Mouse (Mus musculus) ES-CJ7 (cell line): ENCODE measurements around the gene Agpat1.

ENCODE experiments used
- DNase-seq: peaks from one replicate; pipeline ENCODE4 v3.0.0; 2011; ENCODE audit warnings: low read depth, low spot score

Gene Agpat1

GRCm38 (mm10) chr17:34630761-34631301 is 26.8 kb downstream of the Agpat1 start:
- no peak for DNase-seq

- DNase-seq = no peak
Measured at GRCm38 (mm10) chr17:34631647-34632046, 27.6 kb downstream of the Agpat1 start.

GRCm38 (mm10) chr17:34632261-34632691 is 28.2 kb downstream of the Agpat1 start:
- peak; percentile 87 for DNase-seq

GRCm38 (mm10) chr17:34635671-34636070 is 31.6 kb downstream of the Agpat1 start:
- no peak for DNase-seq

GRCm38 (mm10) chr17:34637459-34637858 is 33.4 kb downstream of the Agpat1 start:
- no peak for DNase-seq

DNA sequence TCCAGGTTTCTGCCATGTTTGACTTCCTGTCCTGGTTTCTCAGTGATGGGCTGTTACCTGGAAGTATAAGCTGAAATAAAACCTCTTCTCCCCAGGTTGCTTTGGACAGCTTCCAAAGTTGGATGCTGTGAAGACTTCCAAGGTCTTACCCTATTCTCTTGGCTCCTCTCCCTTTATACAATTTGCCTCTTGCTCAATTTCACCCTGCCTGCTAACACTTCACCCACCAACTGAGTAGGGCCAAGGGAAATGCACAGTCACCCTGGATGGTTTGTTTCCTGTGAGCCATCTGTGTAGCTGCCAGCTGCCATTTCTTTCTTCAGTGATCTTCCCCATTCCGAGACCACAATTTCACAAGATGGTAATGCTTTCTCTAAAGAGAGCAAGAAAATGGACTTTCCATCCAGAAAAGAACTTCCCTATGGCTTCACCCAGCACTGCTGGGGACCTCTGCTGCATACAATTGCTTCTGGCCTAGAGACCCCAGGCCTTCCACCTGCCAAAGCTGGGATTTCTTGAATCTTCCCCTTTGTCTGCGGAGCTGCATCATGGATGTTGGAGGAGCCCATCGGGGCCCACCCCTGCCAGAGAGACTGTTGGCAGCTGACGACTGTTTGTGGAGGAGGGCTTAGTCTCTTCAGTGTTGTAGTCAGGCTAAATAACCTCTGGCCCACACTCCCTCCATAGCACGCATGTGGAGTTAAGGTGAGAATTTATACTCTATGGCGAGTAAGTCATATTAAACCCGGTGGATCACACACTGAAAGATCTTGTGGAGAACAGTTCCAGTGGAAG is 35.6 kb downstream of the Agpat1 start:
- no peak for DNase-seq

GRCm38 (mm10) chr17:34640778-34641601 is 36.9 kb downstream of the Agpat1 start:
- no peak for DNase-seq

- no peak for DNase-seq
Measured at GRCm38 (mm10) chr17:34641945-34642344, 37.9 kb downstream of the Agpat1 start.

DNA sequence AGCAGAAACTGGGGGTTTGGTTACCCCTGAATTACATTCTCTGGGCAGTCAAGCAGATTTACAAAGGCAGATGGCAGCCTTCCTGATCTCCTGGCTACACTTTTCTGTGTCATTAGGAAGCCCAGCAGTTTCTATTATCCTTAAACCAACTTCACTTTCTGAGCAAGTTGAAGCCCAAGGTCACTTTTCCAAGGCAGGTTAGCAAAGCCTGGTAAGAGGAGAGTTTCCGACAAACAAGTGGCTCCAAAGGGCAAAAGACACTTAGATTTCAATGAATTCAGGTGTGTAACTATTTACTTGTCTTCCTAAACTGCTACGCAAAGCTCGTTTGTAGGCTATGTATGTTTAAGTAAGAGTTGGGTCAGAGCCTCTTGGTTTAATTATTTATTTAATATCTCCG is 39.3 kb downstream of the Agpat1 start:
- DNase-seq = no peak

DNA sequence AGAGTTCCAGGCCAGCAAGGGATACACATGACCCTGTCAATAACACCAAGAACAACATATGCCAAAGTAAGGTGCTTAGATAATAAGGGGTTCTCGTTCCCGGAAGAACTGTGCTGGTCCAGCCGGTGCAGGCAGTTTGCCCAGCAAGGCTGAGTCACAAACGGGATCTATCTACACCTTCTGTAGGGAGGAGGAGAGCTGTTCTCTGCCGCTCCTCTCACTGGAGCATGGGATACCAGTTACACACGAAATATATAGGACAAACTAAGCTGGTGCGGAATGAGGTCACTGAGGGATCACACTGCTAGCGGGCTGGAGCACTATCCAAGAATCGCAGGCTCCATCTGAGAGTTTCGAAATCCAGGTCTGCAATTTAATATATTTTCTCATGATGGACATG is 39.9 kb downstream of the Agpat1 start:
- no peak for DNase-seq

- DNase-seq = peak; percentile 98
Measured at GRCm38 (mm10) chr17:34644608-34645007, 40.5 kb downstream of the Agpat1 start, which contains the start of gene Fkbpl. Gene Fkbpl (plus strand): TSS chr17:34644764.

GRCm38 (mm10) chr17:34645256-34645829 is 41.3 kb downstream of the Agpat1 start:
- DNase-seq = peak; percentile 84

GRCm38 (mm10) chr17:34645831-34646511 is 41.9 kb downstream of the Agpat1 start:
- no peak for DNase-seq

GRCm38 (mm10) chr17:34646906-34647787 is 43.1 kb downstream of the Agpat1 start, which contains the start of gene Atf6b:
Gene Atf6b (plus strand): TSS chr17:34647146.
- DNase-seq = peak; percentile 99

DNA sequence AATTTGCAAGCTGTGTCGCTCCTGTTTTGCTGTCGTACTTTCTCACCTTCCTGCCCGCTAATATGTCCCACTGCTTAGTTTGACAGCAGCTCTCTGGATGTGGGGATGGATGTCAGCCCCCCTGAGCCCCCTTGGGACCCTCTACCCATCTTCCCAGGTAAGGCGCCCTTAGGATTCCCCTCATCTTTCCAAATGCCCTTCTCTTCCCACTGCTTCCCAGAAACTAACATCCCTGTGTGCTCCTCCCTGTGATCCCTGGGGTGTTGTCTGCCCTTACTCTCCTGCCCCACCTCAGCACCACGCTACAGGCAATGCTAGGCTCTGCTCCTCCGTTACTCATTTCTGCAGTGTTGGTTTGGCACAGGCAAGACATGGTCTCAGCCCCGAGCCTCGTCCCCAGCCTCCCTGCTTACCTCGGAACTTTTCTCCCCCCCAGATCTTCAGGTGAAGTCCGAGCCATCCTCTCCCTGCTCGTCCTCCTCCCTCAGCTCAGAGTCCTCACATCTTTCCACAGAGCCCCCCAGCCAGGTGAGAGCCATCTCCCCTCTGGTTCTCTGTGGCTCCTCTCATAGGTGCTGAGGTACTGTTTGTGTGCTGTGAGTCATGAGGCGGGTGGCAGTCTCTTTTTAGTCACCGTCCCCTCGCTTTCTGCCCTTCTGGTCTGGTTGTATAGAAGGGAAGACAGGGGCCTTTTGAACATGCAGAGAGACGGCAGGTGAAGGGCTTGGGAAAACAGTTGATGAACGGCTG is 44.3 kb downstream of the Agpat1 start:
- DNase-seq = no peak

DNA sequence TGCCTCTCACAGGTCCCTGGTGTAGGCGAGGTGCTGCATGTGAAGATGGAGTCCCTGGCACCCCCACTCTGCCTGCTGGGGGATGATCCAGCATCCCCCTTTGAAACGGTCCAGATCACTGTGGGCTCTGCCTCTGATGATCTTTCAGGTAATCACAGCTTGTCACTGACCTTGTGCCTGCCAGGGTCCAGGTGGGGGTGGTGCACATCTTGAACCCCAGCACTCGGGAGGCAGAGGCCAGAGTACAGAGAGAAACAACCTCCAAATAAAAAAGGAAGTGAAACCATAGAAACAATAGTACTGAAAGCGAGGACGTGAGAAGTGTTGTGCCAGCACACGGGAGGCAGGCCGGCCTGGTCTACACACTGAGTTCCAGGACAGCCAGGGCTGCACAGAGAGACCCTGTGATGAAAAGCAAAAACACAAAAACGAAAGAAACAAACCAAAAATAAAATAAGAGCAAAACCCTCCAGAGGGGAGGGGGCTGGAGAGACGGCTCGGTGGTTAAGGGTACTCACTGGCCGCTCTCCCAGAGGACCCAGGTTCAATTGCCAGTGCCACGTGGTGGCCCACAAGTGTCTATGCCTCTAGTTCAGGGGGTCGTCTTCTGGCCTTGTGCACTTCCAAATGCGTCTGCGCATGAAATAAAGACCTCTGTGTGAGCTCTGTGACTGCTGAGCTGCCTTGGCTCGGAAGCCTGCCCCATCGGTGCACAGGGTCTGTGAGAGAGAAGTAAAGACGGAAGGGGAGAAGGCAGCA is 45.2 kb downstream of the Agpat1 start:
- no peak for DNase-seq

- no peak for DNase-seq
Measured at GRCm38 (mm10) chr17:34650781-34651180, 46.7 kb downstream of the Agpat1 start.

GRCm38 (mm10) chr17:34651507-34652221 is 47.6 kb downstream of the Agpat1 start:
- peak; percentile 56 for DNase-seq
